Mouse (Mus musculus) bone marrow macrophage, adult 2 months (primary cell): ENCODE data around the gene Ccdc88a.

ENCODE experiments used
- CTCF ChIP-seq: IDR thresholded peaks from 2 replicates; pipeline ENCODE4 v1.5.1; 2012; ENCODE audit warnings: low read depth, mild to moderate bottlenecking, low read length, moderate library complexity
- POLR2A ChIP-seq: IDR thresholded peaks from 2 replicates; pipeline ENCODE4 v1.6.1; 2012; ENCODE audit warnings: mild to moderate bottlenecking, low read depth, low read length, borderline replicate concordance

- no peak for TF ChIP-seq CTCF
- TF ChIP-seq POLR2A = no peak
These were observed 22.6 kb upstream of the Ccdc88a start for GRCm38 (mm10) chr11:29350891-29351290.
